Mouse (Mus musculus) kidney, postnatal 14 days (tissue): ENCODE data around the gene Klk7.

ENCODE experiments used
- DNase-seq: peaks from one replicate; pipeline ENCODE4 v3.0.0; 2022; ENCODE audit warnings: mixed read lengths

The Klk7 gene

GRCm38 (mm10) chr7:43797844-43798462, 13.1 kb upstream of the Klk7 start:
- DNase-seq: peak; percentile 21

GRCm38 (mm10) chr7:43799876-43800275, 11.2 kb upstream of the Klk7 start:
- DNase-seq: no peak

- DNase-seq: no peak
Observed at GRCm38 (mm10) chr7:43815211-43815610, 4.1 kb downstream of the Klk7 start.

GRCm38 (mm10) chr7:43816746-43817145, 5.7 kb downstream of the Klk7 start:
- DNase-seq: no peak

- no peak for DNase-seq
Observed at GRCm38 (mm10) chr7:43821581-43821980, 10.5 kb downstream of the Klk7 start.

GRCm38 (mm10) chr7:43824199-43824598, 13.1 kb downstream of the Klk7 start, which contains the start of gene Klk6:
Gene Klk6 (plus strand): TSS chr7:43824499.
- DNase-seq: no peak

GRCm38 (mm10) chr7:43826056-43826455, 15.0 kb downstream of the Klk7 start:
- DNase-seq: no peak

- DNase-seq: no peak
Observed at GRCm38 (mm10) chr7:43827706-43828105, 16.6 kb downstream of the Klk7 start.

GRCm38 (mm10) chr7:43829006-43829405, 17.9 kb downstream of the Klk7 start:
- no peak for DNase-seq

GRCm38 (mm10) chr7:43841701-43842100, 30.6 kb downstream of the Klk7 start, which contains the start of gene Klk5:
Gene Klk5 (plus strand): TSS chr7:43841971.
- DNase-seq: no peak

- no peak for DNase-seq
Observed at GRCm38 (mm10) chr7:43843801-43844200, 32.7 kb downstream of the Klk7 start.

- no peak for DNase-seq
Observed at GRCm38 (mm10) chr7:43851616-43852015, 40.5 kb downstream of the Klk7 start.

- no peak for DNase-seq
Observed at GRCm38 (mm10) chr7:43854642-43855380, 43.7 kb downstream of the Klk7 start.

- DNase-seq: no peak
Observed at GRCm38 (mm10) chr7:43855709-43856108, 44.6 kb downstream of the Klk7 start.

GRCm38 (mm10) chr7:43856307-43856706, 45.2 kb downstream of the Klk7 start:
- no peak for DNase-seq

- DNase-seq: no peak
Observed at GRCm38 (mm10) chr7:43857501-43857900, 46.4 kb downstream of the Klk7 start.

- DNase-seq: no peak
Observed at GRCm38 (mm10) chr7:43860411-43860810, 49.3 kb downstream of the Klk7 start.
